In genomic region chrX:166316552-166317375, GRCm38 (mm10) we compare ENCODE assay signal across 9 mouse cellular contexts.
DNase-seq lines count a peak whose midpoint lies in the region; ATAC-seq lines count a peak whose summit lies in the region.
"Had no signal": no experiment of that assay in that cellular context is flagged by ENCODE, and none has a peak within 500 bp of the region (broad histone marks: within the 10 kb centered on the region; RNA-seq: fewer than 3 reads in every experiment).

No protein-coding gene starts in this region.

- H3K9ac ChIP-seq in midbrain, embryonic 11.5 days (ENCODE audit: low read length) = no peak overlapping the region

- no peak overlapping the region for H3K4me2 ChIP-seq in midbrain, embryonic 11.5 days

- no peak overlapping the region for H3K4me3 ChIP-seq in midbrain, embryonic 11.5 days (ENCODE audit: low read depth, low read length)
- H3K4me3 ChIP-seq in midbrain, embryonic 10.5 days = no peak overlapping the region
- H3K4me3 ChIP-seq: erythroblast, embryonic 14.5 days had no signal

- peaks cover 7% of the 10 kb centered on the region for H3K27me3 ChIP-seq in midbrain, embryonic 11.5 days (ENCODE audit: control insufficient read depth, insufficient read depth, low read length)
- H3K27me3 ChIP-seq in midbrain, embryonic 10.5 days (ENCODE audit: low read depth, poor library complexity, severe bottlenecking) = peaks cover 96% of the 10 kb centered on the region

- 46% methylated on average over 7 of the region's 7 CpGs for WGBS in midbrain, embryonic 11.5 days
- 72% methylated on average over 7 of the region's 7 CpGs for WGBS in midbrain, embryonic 10.5 days

- H3K36me3 ChIP-seq in midbrain, embryonic 11.5 days (ENCODE audit: control insufficient read depth, insufficient read depth, low read length) = no peaks in the 10 kb centered on the region
- H3K36me3 ChIP-seq in midbrain, embryonic 10.5 days = no peaks in the 10 kb centered on the region

- H3K9me3 ChIP-seq in midbrain, embryonic 11.5 days (ENCODE audit: control insufficient read depth, low read length) = no peaks in the 10 kb centered on the region
- H3K9me3 ChIP-seq in midbrain, embryonic 10.5 days (replicated peaks) = no peaks in the 10 kb centered on the region

- no peak for DNase-seq in midbrain, embryonic 11.5 days (ENCODE audit: low spot score, missing footprints)
- DNase-seq in midbrain, embryonic 10.5 days (ENCODE audit: low spot score) = no peak
- peak; percentile 30 to 51 for DNase-seq in frontal cortex, adult 2 months (ENCODE audit: extremely low spot score in 1 of 2, low spot score in 1 of 2)
- DNase-seq in thymus, postnatal 14 days = peak; percentile 21
- DNase-seq in MN1 (ENCODE audit: low spot score) = no peak
- DNase-seq in adrenal gland, postnatal 10 days = no peak
- no peak for DNase-seq in c-Kit-positive CD71-positive TER-119-positive erythroid progenitor cells, embryonic 14.5 days (ENCODE audit: low spot score)

- H3K27ac ChIP-seq in midbrain, embryonic 11.5 days (ENCODE audit: low read depth, low read length) = no peak overlapping the region
- H3K27ac ChIP-seq in midbrain, embryonic 10.5 days (replicated peaks) = no peak overlapping the region

- peak; percentile 73 for ATAC-seq in midbrain, embryonic 11.5 days (ENCODE audit: low FRiP score)
- ATAC-seq in megakaryocyte progenitor cell, adult 5-6 weeks (replicated peaks; ENCODE audit: poor library complexity) = peak; percentile 94

- H3K4me1 ChIP-seq in midbrain, embryonic 11.5 days (ENCODE audit: control insufficient read depth, insufficient read depth, low read length) = no peaks in the 10 kb centered on the region
- H3K4me1 ChIP-seq in midbrain, embryonic 10.5 days = peaks cover 5% of the 10 kb centered on the region; the same call in 1 of the 2 replicates

Comparison
In these comparisons a context has a peak if more than half of its experiments do, and no peak if none do; other contexts are left out.
1. DNase-seq: peak in frontal cortex, adult 2 months (2 of 2) and thymus, postnatal 14 days (single experiment); none in midbrain, embryonic 11.5 days (single experiment), midbrain, embryonic 10.5 days (single experiment), MN1 (single experiment), adrenal gland, postnatal 10 days (single experiment) and c-Kit-positive CD71-positive TER-119-positive erythroid progenitor cells, embryonic 14.5 days (single experiment).